Mouse (Mus musculus) hindbrain, embryonic 15.5 days (tissue): Measurements from ENCODE around the gene Cd86. TPM values are rescaled to one million over a fixed set of nuclear protein-coding genes. Genes with fewer than 3 reads are reported as not detected.

Source experiments
- ATAC-seq: fragments of 200-750 bp; cut with Nextera tagmentation; 2 replicates; pipeline ENCODE4 v1.8.0; 2017; ENCODE audit warnings: low read depth, moderate number of reproducible peaks, moderate TSS enrichment; ENCODE audit not compliant: low FRiP score
- H3K27ac ChIP-seq: fragments of 300-500 bp; sonication (generic); replicated peaks from 2 replicates; pipeline ENCODE4 v1.5.1; 2015; ENCODE audit warnings: mild to moderate bottlenecking, inconsistent platforms
- H3K27me3 ChIP-seq: fragments of 300-500 bp; sonication (generic); 2 replicates; pipeline ENCODE4 v1.6.1; 2015; ENCODE audit warnings: control low read depth, inconsistent platforms
- H3K36me3 ChIP-seq: fragments of 300-500 bp; sonication (generic); 2 replicates; pipeline ENCODE4 v1.6.1; 2015; ENCODE audit warnings: control low read depth, inconsistent platforms
- H3K4me1 ChIP-seq: fragments of 300-500 bp; sonication (generic); replicated peaks from 2 replicates; pipeline ENCODE4 v1.6.1; 2015; ENCODE audit warnings: control low read depth, inconsistent platforms
- H3K4me2 ChIP-seq: fragments of 300-500 bp; sonication (generic); 2 replicates; pipeline ENCODE4 v1.6.1; 2015; ENCODE audit warnings: moderate library complexity, mild to moderate bottlenecking, inconsistent platforms
- H3K4me3 ChIP-seq: fragments of 300-500 bp; sonication (generic); 2 replicates; pipeline ENCODE4 v1.5.1; 2015; ENCODE audit warnings: mild to moderate bottlenecking, inconsistent platforms
- H3K9ac ChIP-seq: fragments of 300-500 bp; sonication (generic); 2 replicates; pipeline ENCODE4 v1.6.1; 2015; ENCODE audit warnings: inconsistent platforms
- H3K9me3 ChIP-seq: fragments of 300-500 bp; sonication (generic); 2 replicates; pipeline ENCODE4 v1.6.1; 2016; ENCODE audit warnings: control low read depth, inconsistent platforms
- WGBS: fragments of 180-500 bp; shearing (Covaris S2); methylation state at CpG from one replicate; pipeline ENCODE4 v1.1.7; 2015; 5-methylcytosine and 5-hydroxymethylcytosine counted together
- polyA plus RNA-seq: library from polyadenylated mRNA; unstranded; fragments of >200 nt; fragmentation: Nextera tagmentation; extraction: Ambion mirVana; gene quantifications from 2 replicates; pipeline ENCODE4 v1.2.1, GENCODE M21; 2015

The Cd86 gene
- polyA plus RNA-seq, 1 experiment from 2014 or later: 1.7 TPM

DNA sequence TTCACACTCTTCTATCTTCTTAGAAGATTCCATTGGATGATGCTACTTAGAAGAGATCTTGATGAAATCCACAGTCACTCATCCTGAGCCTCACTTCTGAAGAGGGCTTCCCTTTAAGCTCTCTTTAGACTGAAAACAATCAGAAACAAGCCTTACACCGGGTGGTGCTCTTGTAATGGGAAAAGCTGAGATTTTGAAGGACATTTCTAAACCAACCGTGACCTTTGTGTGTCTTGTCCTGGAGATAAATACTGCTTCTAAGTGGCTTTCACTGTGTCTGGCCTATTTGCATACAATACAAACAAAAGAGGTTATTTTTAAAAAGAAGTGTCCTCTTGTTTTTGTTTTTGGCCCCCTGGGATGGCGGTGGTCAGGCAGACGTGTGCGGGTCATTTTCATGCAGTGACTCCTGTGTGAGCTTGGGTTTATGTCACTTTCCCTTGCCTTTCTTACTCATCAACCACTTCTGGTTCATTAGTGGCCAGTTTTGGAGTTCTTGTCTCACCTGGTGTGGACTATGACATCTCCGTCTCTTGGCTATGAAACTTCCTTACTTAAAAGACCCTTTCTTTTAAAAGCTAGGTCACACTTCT lies 14.6 kb downstream of the Cd86 start:
- ATAC-seq: no peak
- H3K36me3 ChIP-seq: no peaks in the 10 kb centered on the region
- no peaks in the 10 kb centered on the region for H3K4me1 ChIP-seq
- no peaks in the 10 kb centered on the region for H3K9me3 ChIP-seq
- H3K9ac ChIP-seq: no peak overlapping the region
- H3K4me2 ChIP-seq: no peak overlapping the region
- H3K27me3 ChIP-seq: no peaks in the 10 kb centered on the region
- H3K4me3 ChIP-seq: no peak overlapping the region
- no peak overlapping the region for H3K27ac ChIP-seq
- 57% methylated on average over 6 of the region's 6 CpGs for WGBS

DNA sequence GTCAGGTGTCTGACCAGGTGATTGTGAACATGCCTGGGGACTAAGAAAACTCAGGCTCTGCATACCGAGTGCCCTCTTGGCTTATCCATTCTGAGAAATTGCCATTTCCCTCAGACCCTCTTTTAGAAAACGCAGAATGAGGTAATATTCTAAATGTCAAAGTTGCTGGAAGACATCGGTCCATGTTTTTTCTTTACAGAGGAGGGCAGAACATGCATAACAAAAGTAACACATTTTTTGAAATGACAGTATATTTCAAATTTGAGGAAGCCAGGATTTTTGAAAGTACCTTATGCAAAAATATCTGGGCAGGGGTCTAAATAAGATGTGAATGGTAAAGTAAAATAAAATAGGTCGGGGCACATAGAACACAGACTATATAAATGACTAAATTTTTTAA lies 15.4 kb downstream of the Cd86 start:
- H3K9ac ChIP-seq: no peak overlapping the region
- 92% methylated on average over 4 of the region's 4 CpGs for WGBS
- no peak for ATAC-seq
- no peak overlapping the region for H3K4me2 ChIP-seq
- H3K9me3 ChIP-seq: no peaks in the 10 kb centered on the region
- no peaks in the 10 kb centered on the region for H3K36me3 ChIP-seq
- no peaks in the 10 kb centered on the region for H3K4me1 ChIP-seq
- H3K27me3 ChIP-seq: no peaks in the 10 kb centered on the region
- H3K4me3 ChIP-seq: no peak overlapping the region
- H3K27ac ChIP-seq: no peak overlapping the region

DNA sequence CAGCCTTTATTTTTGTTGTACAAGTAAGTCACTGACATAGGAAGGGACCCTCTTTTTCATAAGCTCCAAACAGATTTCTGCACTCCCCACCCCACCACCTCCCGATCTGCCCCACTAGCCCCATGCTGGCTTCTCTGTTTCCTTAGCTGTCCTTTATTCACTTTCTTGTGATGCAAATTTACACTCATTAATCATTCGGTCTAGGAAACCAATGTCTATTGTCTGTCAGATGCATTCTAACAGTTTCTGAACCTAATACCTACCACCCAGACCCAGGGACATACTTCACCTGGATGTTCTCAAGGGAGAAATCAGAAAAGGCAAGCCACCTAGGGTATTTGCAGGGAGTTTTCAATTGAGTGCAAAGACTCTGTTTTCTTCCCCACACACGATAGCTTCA lies 16.6 kb downstream of the Cd86 start:
- Histone ChIP-seq H3K4me2 (no peak overlapping the region), H3K4me1 (no peaks in the 10 kb centered on the region), H3K36me3 (no peaks in the 10 kb centered on the region), H3K9ac (no peak overlapping the region), H3K4me3 (no peak overlapping the region), H3K9me3 (no peaks in the 10 kb centered on the region), H3K27me3 (no peaks in the 10 kb centered on the region), H3K27ac (no peak overlapping the region)
- ATAC-seq: no peak
- WGBS: 15% methylated on average over 3 of the region's 3 CpGs

DNA sequence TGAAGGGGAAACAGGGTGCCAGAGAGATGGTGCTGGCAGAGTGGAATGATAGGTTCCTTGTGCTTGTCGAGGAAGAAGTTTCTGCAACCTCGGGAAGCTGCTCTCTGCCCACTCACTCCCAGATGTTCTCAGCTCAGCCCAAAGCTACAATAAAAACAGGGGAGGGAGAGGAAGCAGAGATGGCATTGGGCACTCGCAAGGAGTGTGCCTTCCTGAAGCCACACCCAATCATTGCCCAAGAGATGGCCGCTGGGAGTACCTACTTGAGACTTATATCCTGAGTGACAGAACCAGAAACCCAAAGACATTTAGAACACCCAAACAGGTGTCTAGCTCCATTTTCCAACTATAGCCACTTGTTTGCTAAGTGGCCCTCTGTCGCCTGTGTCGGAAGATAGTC lies 20.8 kb downstream of the Cd86 start:
- 90% methylated on average over 6 of the region's 6 CpGs for WGBS
- Histone ChIP-seq H3K36me3 (no peaks in the 10 kb centered on the region), H3K4me3 (no peak overlapping the region), H3K9me3 (no peaks in the 10 kb centered on the region), H3K27ac (no peak overlapping the region), H3K4me2 (no peak overlapping the region), H3K27me3 (no peaks in the 10 kb centered on the region), H3K4me1 (no peaks in the 10 kb centered on the region), H3K9ac (no peak overlapping the region)
- ATAC-seq: no peak

GRCm38 (mm10) chr16:36642696-36643046 lies 23.2 kb downstream of the Cd86 start:
- Histone ChIP-seq H3K4me3 (no peak overlapping the region), H3K27ac (no peak overlapping the region), H3K9ac (no peak overlapping the region), H3K9me3 (no peaks in the 10 kb centered on the region), H3K36me3 (no peaks in the 10 kb centered on the region), H3K4me1 (no peaks in the 10 kb centered on the region), H3K4me2 (no peak overlapping the region), H3K27me3 (no peaks in the 10 kb centered on the region)
- ATAC-seq: no peak
- 83% methylated on average over 5 of the region's 5 CpGs for WGBS

- Histone ChIP-seq H3K36me3 (no peaks in the 10 kb centered on the region), H3K27me3 (no peaks in the 10 kb centered on the region), H3K27ac (no peak overlapping the region), H3K9ac (no peak overlapping the region), H3K4me1 (no peaks in the 10 kb centered on the region), H3K4me3 (no peak overlapping the region), H3K9me3 (no peaks in the 10 kb centered on the region), H3K4me2 (no peak overlapping the region)
- ATAC-seq: no peak
- 86% methylated on average over 14 of the region's 14 CpGs for WGBS
These were observed 23.8 kb downstream of the Cd86 start for GRCm38 (mm10) chr16:36641830-36642695.

GRCm38 (mm10) chr16:36640993-36641392 lies 24.9 kb downstream of the Cd86 start:
- Histone ChIP-seq H3K4me2 (no peak overlapping the region), H3K27ac (no peak overlapping the region), H3K4me1 (no peaks in the 10 kb centered on the region), H3K9ac (no peak overlapping the region), H3K27me3 (no peaks in the 10 kb centered on the region), H3K4me3 (no peak overlapping the region), H3K9me3 (no peaks in the 10 kb centered on the region), H3K36me3 (no peaks in the 10 kb centered on the region)
- 71% methylated on average over 5 of the region's 5 CpGs for WGBS
- ATAC-seq: no peak

- H3K4me1 ChIP-seq: no peaks in the 10 kb centered on the region
- no peak for ATAC-seq
- H3K36me3 ChIP-seq: no peaks in the 10 kb centered on the region
- WGBS: 87% methylated on average over 16 of the region's 16 CpGs
- no peak overlapping the region for H3K4me2 ChIP-seq
- no peak overlapping the region for H3K27ac ChIP-seq
- no peaks in the 10 kb centered on the region for H3K27me3 ChIP-seq
- no peak overlapping the region for H3K9ac ChIP-seq
- H3K4me3 ChIP-seq: no peak overlapping the region
- H3K9me3 ChIP-seq: no peaks in the 10 kb centered on the region
These were observed 25.9 kb downstream of the Cd86 start for GRCm38 (mm10) chr16:36639812-36640504.

- Histone ChIP-seq H3K27me3 (no peaks in the 10 kb centered on the region), H3K4me1 (no peaks in the 10 kb centered on the region), H3K4me2 (no peak overlapping the region), H3K9ac (no peak overlapping the region), H3K36me3 (no peaks in the 10 kb centered on the region), H3K4me3 (no peak overlapping the region), H3K27ac (no peak overlapping the region), H3K9me3 (no peaks in the 10 kb centered on the region)
- 65% methylated on average over 4 of the region's 4 CpGs for WGBS
- no peak for ATAC-seq
These were observed 29.1 kb downstream of the Cd86 start for GRCm38 (mm10) chr16:36636800-36637199.

- WGBS: 89% methylated on average over 23 of the region's 23 CpGs
- H3K4me3 ChIP-seq: no peak overlapping the region
- no peak overlapping the region for H3K27ac ChIP-seq
- no peaks in the 10 kb centered on the region for H3K36me3 ChIP-seq
- H3K4me2 ChIP-seq: no peak overlapping the region
- no peaks in the 10 kb centered on the region for H3K27me3 ChIP-seq
- H3K4me1 ChIP-seq: no peaks in the 10 kb centered on the region
- no peak for ATAC-seq
- no peak overlapping the region for H3K9ac ChIP-seq
- H3K9me3 ChIP-seq: no peaks in the 10 kb centered on the region
These were observed 30.7 kb downstream of the Cd86 start for GRCm38 (mm10) chr16:36634971-36635710.

DNA sequence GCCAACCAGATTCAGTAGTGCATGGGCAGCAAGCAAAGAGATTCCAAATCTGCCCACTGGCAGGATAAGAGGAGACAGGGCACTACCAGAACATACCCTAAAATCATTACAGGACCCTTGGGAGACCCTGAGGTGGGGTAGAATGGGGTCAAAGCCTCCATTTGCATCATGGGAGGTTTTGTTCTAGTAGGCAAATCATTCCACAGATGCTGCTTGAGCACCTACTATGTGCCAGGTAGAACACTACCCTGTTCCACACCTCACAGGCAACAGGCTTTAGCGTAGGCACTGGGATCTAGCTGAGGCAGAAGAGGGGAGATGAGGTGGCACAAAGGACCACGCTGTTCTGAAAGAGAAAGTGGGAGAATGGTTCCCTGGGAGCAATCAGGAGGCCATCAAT lies 31.5 kb downstream of the Cd86 start:
- Histone ChIP-seq H3K4me2 (no peak overlapping the region), H3K9ac (no peak overlapping the region), H3K4me3 (no peak overlapping the region), H3K27me3 (no peaks in the 10 kb centered on the region), H3K4me1 (no peaks in the 10 kb centered on the region), H3K27ac (no peak overlapping the region), H3K9me3 (no peaks in the 10 kb centered on the region), H3K36me3 (no peaks in the 10 kb centered on the region)
- ATAC-seq: no peak
- 90% methylated on average over 2 of the region's 2 CpGs for WGBS

GRCm38 (mm10) chr16:36632229-36632628 lies 33.7 kb downstream of the Cd86 start:
- Histone ChIP-seq H3K27ac (no peak overlapping the region), H3K4me2 (no peak overlapping the region), H3K4me3 (no peak overlapping the region), H3K4me1 (no peaks in the 10 kb centered on the region), H3K27me3 (no peaks in the 10 kb centered on the region), H3K9ac (no peak overlapping the region), H3K36me3 (no peaks in the 10 kb centered on the region), H3K9me3 (no peaks in the 10 kb centered on the region)
- WGBS: 94% methylated on average over 8 of the region's 8 CpGs
- ATAC-seq: no peak
